Mouse (Mus musculus) ES-Bruce4 (cell line): ENCODE results near the gene Pcif1. TPM values are rescaled to one million over a fixed set of nuclear protein-coding genes. Genes with fewer than 3 reads are reported as not detected.

Experiments
- H3K27ac ChIP-seq: 2 replicates; pipeline ENCODE4 v1.5.1; 2012; ENCODE audit warnings: low read length, inconsistent platforms; ENCODE audit not compliant: insufficient read depth
- H3K27me3 ChIP-seq: 2 replicates; pipeline ENCODE4 v1.6.1; 2012; ENCODE audit warnings: mild to moderate bottlenecking, low read length, inconsistent platforms; ENCODE audit not compliant: control insufficient read depth, poor library complexity, insufficient read depth, severe bottlenecking
- H3K36me3 ChIP-seq: 2 replicates; pipeline ENCODE4 v1.6.1; 2012; ENCODE audit warnings: inconsistent platforms, mild to moderate bottlenecking, low read length, moderate library complexity; ENCODE audit not compliant: control insufficient read depth, poor library complexity, insufficient read depth, severe bottlenecking
- H3K4me1 ChIP-seq: one replicate; pipeline ENCODE4 v1.8.1; 2011; ENCODE audit warnings: low read length; ENCODE audit not compliant: control insufficient read depth, insufficient read depth
- H3K4me3 ChIP-seq: 2 replicates; pipeline ENCODE4 v1.5.1; 2011; ENCODE audit warnings: low read depth, mild to moderate bottlenecking, low read length
- H3K9ac ChIP-seq: 2 replicates; pipeline ENCODE4 v1.6.1; 2012; ENCODE audit warnings: low read depth, mild to moderate bottlenecking, inconsistent platforms; ENCODE audit not compliant: poor library complexity, severe bottlenecking
- H3K9me3 ChIP-seq: replicated peaks from 2 replicates; pipeline ENCODE4 v1.6.1; 2012; ENCODE audit warnings: mild to moderate bottlenecking, low read length, inconsistent platforms; ENCODE audit not compliant: control insufficient read depth, poor library complexity, insufficient read depth, severe bottlenecking
- CTCF ChIP-seq: IDR thresholded peaks from one replicate; pipeline ENCODE4 v1.8.1; 2011; ENCODE audit warnings: low read depth, low read length
- EP300 ChIP-seq: IDR thresholded peaks from 2 replicates; pipeline ENCODE4 v1.6.1; 2011; ENCODE audit warnings: low read depth, low read length; ENCODE audit not compliant: insufficient read depth
- POLR2A ChIP-seq: IDR thresholded peaks from one replicate; pipeline ENCODE4 v1.8.1; 2011; ENCODE audit warnings: low read length; ENCODE audit not compliant: insufficient read depth
- polyA plus RNA-seq: library from polyadenylated mRNA; stranded (reverse); fragments of >200 nt; gene quantifications from 2 replicates; pipeline ENCODE4 v1.2.4, GENCODE M21; 2011; ENCODE audit warnings: low read depth; ENCODE audit not compliant: missing spikeins, insufficient read depth, insufficient read length

The Pcif1 gene
- polyA plus RNA-seq, 1 experiment = 30.2 TPM

- TF ChIP-seq CTCF = no peak
- TF ChIP-seq POLR2A = peak; percentile 34
- TF ChIP-seq EP300 = 0 out of 2 replicates have a peak, but pooled peaks have one; percentile 50
- Histone ChIP-seq H3K4me1 (peaks cover 10% of the 10 kb centered on the region), H3K4me3 (peak overlapping the region; percentile 59), H3K27me3 (no peaks in the 10 kb centered on the region), H3K27ac (no peak overlapping the region), H3K9me3 (no peaks in the 10 kb centered on the region), H3K36me3 (no peaks in the 10 kb centered on the region), H3K9ac (peak overlapping the region; percentile 22)
Measured at GRCm38 (mm10) chr2:164938146-164939091, 59.3 kb downstream of the Pcif1 start.

GRCm38 (mm10) chr2:164939106-164939505, 60.0 kb downstream of the Pcif1 start:
- no peak overlapping the region for H3K27ac ChIP-seq
- no peaks in the 10 kb centered on the region for H3K9me3 ChIP-seq
- TF ChIP-seq CTCF = no peak
- no peak for TF ChIP-seq EP300
- no peak for TF ChIP-seq POLR2A
- peak overlapping the region; percentile 39 for H3K4me3 ChIP-seq
- H3K36me3 ChIP-seq = no peaks in the 10 kb centered on the region
- H3K27me3 ChIP-seq = no peaks in the 10 kb centered on the region
- H3K9ac ChIP-seq = peak overlapping the region; percentile 22
- peaks cover 10% of the 10 kb centered on the region for H3K4me1 ChIP-seq

GRCm38 (mm10) chr2:164940140-164940830, 61.2 kb downstream of the Pcif1 start, which contains the start of gene Mmp9:
Gene Mmp9, plus strand, starts transcription at chr2:164940780.
- Histone ChIP-seq H3K4me1 (peaks cover 10% of the 10 kb centered on the region), H3K4me3 (no peak within 1 kb of the TSS), H3K27me3 (no peaks in the 10 kb centered on the region), H3K9ac (no peak within 1 kb of the TSS), H3K36me3 (no peaks in the 10 kb centered on the region), H3K9me3 (no peaks in the 10 kb centered on the region), H3K27ac (no peak within 1 kb of the TSS)
- TF ChIP-seq CTCF (no peak), POLR2A (no peak), EP300 (no peak)

- no peak overlapping the region for H3K9ac ChIP-seq
- peaks cover 14% of the 10 kb centered on the region for H3K4me1 ChIP-seq
- H3K27ac ChIP-seq = no peak overlapping the region
- H3K9me3 ChIP-seq = no peaks in the 10 kb centered on the region
- no peaks in the 10 kb centered on the region for H3K36me3 ChIP-seq
- H3K27me3 ChIP-seq = no peaks in the 10 kb centered on the region
- H3K4me3 ChIP-seq = no peak overlapping the region
- TF ChIP-seq POLR2A (no peak), EP300 (peak; percentile 75), CTCF (no peak)
Measured at GRCm38 (mm10) chr2:164942692-164943290, 63.7 kb downstream of the Pcif1 start.

Other genes with a start within 250 kb of the Pcif1 start
- not detected in 2 replicates for gene Wfdc16, start 240.5 kb upstream of the Pcif1 start, polyA plus RNA-seq
- gene Wfdc10, start 223.3 kb upstream of the Pcif1 start, polyA plus RNA-seq = not detected in 2 replicates
- not detected in 2 replicates for gene Wfdc9, start 222.7 kb upstream of the Pcif1 start, polyA plus RNA-seq
- gene Wfdc11, start 205.2 kb upstream of the Pcif1 start, polyA plus RNA-seq = not detected in 2 replicates
- gene Wfdc13, start 194.2 kb upstream of the Pcif1 start, polyA plus RNA-seq = 0.57 TPM in 1 of 2 replicates, not detected in the other
- not detected in 2 replicates for gene Spint4, start 180.8 kb upstream of the Pcif1 start, polyA plus RNA-seq
- gene Spint5, start 164.0 kb upstream of the Pcif1 start, polyA plus RNA-seq = not detected in 2 replicates
- gene Wfdc3, start 133.4 kb upstream of the Pcif1 start, polyA plus RNA-seq = 0.60 and 1.7 TPM in 2 replicates
- gene Dnttip1, start 133.3 kb upstream of the Pcif1 start, polyA plus RNA-seq = 26.7 and 30.4 TPM in 2 replicates
- 366 and 371 TPM in 2 replicates for gene Ube2c, start 109.4 kb upstream of the Pcif1 start, polyA plus RNA-seq
- 0.88 and 1.6 TPM in 2 replicates for gene Tnnc2, start 99.3 kb upstream of the Pcif1 start, polyA plus RNA-seq
- 10.7 and 11.2 TPM in 2 replicates for gene Snx21, start 93.5 kb upstream of the Pcif1 start, polyA plus RNA-seq
- 15.0 and 15.7 TPM in 2 replicates for gene Acot8, start 74.4 kb upstream of the Pcif1 start, polyA plus RNA-seq
- gene Zswim3, start 74.2 kb upstream of the Pcif1 start, polyA plus RNA-seq = 10.7 and 12.1 TPM in 2 replicates
- 39.5 and 50.0 TPM in 2 replicates for gene Zswim1, start 56.6 kb upstream of the Pcif1 start, polyA plus RNA-seq
- not detected in 2 replicates for gene Spata25, start 50.8 kb upstream of the Pcif1 start, polyA plus RNA-seq
- gene Ctsa, start 46.4 kb upstream of the Pcif1 start, polyA plus RNA-seq = 75.3 and 83.4 TPM in 2 replicates
- 2.2 and 2.8 TPM in 2 replicates for gene Neurl2, start 45.8 kb upstream of the Pcif1 start, polyA plus RNA-seq
- 52.4 and 55.9 TPM in 2 replicates for gene Pltp, start 21.6 kb upstream of the Pcif1 start, polyA plus RNA-seq
- gene Zfp335, start 32.5 kb downstream of the Pcif1 start, polyA plus RNA-seq = 9.1 and 10.6 TPM in 2 replicates
- 5.8 and 6.2 TPM in 2 replicates for gene Mmp9, start 61.5 kb downstream of the Pcif1 start, polyA plus RNA-seq
- 1.6 and 1.9 TPM in 2 replicates for gene Slc12a5, start 81.5 kb downstream of the Pcif1 start, polyA plus RNA-seq
- 30.8 and 33.7 TPM in 2 replicates for gene Ncoa5, start 155.6 kb downstream of the Pcif1 start, polyA plus RNA-seq
- 5.3 and 5.8 TPM in 2 replicates for gene Cd40, start 176.3 kb downstream of the Pcif1 start, polyA plus RNA-seq
- gene 1700025C18Rik, start 211.4 kb downstream of the Pcif1 start, polyA plus RNA-seq = not detected in 2 replicates